Mouse (Mus musculus): Measurements from ENCODE around the gene Shisa8.

The Shisa8 gene

GRCm38 (mm10) chr15:82156902-82157301 is 55.7 kb downstream of the Shisa8 start:
- DNase-seq (ENCODE audit: low read depth in 2 of 2, low spot score in 2 of 2): no peak

GRCm38 (mm10) chr15:82156298-82156697 is 56.3 kb downstream of the Shisa8 start:
- no peak for DNase-seq (ENCODE audit: low read depth in 2 of 2, low spot score in 2 of 2)

Data from CD8-positive naive resting alpha-beta T cell, adult 2 months (primary cell).